Mouse (Mus musculus) gastrocnemius, adult 18-20 months (tissue): ENCODE measurements at regions not wholly inside any gene's neighbourhood (a gene's known extent, or its start where the extent isn't known, plus 50 kb on each side); places are given as distances from the start of the nearest gene placed in this dataset.
A peak's percentile ranks its signal among the peaks of the same experiment; 100 is the strongest.

ENCODE experiments used
- DNase-seq: peaks from one replicate; pipeline ENCODE4 v3.0.0; 2021; ENCODE audit warnings: low spot score

DNA sequence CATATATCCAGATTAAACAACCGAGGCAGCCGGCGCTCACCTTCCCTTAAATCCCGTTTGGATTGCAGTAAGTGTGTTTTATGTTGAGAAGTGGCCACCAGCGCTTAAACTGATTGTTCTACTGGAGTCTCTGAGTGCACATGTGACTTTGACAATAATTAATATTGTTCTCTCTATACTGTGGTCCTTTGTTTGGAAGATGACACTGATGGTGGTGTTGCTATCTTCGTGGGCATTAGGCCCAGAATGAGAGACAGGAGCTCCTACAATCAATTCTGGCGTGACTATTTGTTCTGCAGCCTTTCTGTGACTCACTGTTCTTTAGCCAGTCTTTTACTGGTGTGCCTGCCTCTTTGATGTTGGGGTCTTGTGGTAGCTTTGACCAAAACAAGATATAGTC is 240.1 kb upstream of the Zeb2 start:
- DNase-seq = no peak

DNA sequence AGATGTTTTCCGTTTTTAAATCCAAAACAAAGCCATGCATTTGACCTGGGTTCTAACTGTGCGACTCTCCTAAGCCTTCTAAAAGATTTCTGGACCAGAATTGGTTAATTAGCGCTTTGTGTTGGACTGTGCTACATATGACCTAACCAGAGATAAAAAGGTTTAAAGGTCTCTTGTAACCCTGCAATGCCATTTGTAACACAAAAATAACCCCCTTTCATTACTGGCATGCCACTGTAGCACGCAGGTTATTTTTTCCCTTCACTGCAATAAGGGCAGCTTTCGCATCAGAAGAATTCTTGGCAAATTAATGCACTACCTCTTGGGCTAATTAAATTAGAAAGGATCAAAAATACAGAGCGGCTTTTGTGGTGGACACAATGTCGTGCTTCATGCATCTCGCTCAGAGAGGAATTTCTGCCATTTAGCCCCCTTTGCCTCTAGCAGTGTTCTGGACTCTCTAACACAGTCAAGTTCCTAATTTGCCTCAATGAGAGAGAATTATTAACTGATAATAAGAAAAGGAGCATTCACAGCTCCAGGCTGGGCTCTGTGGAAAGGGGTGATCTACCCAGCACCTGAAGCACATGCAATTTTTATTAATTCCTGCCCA is 239.5 kb upstream of the Zeb2 start:
- no peak for DNase-seq

DNA sequence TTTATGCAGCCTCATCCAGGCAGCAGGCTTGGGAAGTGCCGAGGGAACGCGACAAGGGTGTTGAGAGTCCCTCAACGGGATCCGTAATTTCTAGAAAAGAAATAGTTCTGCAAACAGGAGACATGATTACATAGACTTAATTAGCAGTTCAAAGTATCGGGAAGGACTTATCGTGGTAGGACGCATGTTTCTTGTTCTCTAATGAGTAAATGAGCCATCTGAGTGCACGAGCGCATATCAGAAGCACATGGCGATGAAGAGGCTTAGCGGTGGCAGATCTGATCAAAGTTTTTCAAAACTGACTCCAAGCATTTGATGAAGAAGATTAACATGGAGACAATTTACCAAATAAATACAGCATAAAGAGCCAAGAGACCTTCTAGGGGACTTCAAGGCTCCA is 238.8 kb upstream of the Zeb2 start:
- no peak for DNase-seq

GRCm38 (mm10) chr2:45351529-45352133 is 234.4 kb upstream of the Zeb2 start:
- DNase-seq = no peak

GRCm38 (mm10) chr2:45346358-45346757 is 229.2 kb upstream of the Zeb2 start:
- DNase-seq = no peak

- no peak for DNase-seq
Measured at GRCm38 (mm10) chr2:45339866-45340265, 222.7 kb upstream of the Zeb2 start.

GRCm38 (mm10) chr2:45338809-45339208 is 221.6 kb upstream of the Zeb2 start:
- DNase-seq = no peak

- DNase-seq = peak; percentile 23
Measured at GRCm38 (mm10) chr2:45316945-45317565, 199.9 kb upstream of the Zeb2 start.

DNA sequence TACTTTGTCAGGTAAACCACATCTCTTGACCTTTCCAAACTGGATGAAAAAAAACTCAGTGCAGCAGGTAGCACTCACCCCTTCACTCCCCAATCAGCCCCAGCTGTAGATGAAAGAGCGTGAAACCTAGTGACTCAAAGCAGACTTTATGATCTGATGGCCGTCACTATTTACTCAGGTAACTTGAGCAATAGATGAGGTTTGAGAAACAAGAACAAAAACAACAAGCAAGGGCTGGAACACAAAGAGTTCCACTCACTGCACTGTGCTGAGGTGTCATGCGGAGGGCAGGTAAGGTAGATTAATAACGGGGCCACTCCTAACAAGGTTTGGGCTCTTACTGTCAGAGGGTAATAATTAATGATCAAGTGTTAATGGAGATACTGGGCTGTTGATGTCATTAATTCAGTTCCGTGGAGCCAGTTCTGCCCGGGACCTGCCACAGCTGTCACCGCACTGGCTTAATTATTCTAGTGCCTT is 170.4 kb upstream of the Zeb2 start:
- no peak for DNase-seq

- no peak for DNase-seq
Measured at GRCm38 (mm10) chr2:45283811-45284210, 166.6 kb upstream of the Zeb2 start.

GRCm38 (mm10) chr2:45279490-45279889 is 162.3 kb upstream of the Zeb2 start:
- DNase-seq = no peak

DNA sequence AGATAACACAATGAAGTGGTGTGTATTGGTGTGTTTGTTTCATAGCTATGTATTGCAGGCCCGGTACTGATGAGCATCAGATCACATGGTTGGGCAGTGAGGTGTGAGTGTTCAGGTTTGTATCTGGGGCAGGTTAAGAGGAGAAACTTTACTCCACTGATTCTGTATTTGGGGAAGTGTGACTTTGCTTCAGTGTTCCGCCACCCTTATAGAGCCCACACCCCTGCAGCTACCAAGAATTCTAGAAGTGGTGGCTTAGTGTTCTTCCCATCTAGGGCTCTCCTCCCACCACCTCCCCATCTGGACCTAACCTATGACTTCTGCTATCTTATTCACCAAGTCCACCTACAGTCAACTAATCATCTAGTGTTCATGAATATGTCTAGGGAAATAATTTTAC is 160.4 kb upstream of the Zeb2 start:
- no peak for DNase-seq

DNA sequence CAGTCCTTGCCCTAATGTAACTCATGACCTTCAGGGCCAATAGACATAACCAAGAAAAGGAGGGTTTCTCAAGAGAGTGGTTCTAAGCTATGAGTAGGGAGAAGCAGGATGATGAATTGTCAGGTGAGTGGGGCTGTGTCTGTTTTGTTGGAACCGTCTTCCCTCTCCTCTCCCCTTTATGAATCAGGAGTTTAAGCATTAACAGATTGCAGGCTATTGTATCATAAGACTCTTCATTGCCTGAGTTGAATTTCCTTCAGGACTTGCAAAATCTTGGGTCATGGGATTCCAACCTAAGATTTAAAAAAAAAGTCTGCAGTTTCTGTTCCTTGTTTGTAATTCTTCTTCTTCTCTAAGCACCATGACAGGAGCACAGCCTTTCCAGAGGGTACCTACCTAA is 159.5 kb upstream of the Zeb2 start:
- no peak for DNase-seq

DNA sequence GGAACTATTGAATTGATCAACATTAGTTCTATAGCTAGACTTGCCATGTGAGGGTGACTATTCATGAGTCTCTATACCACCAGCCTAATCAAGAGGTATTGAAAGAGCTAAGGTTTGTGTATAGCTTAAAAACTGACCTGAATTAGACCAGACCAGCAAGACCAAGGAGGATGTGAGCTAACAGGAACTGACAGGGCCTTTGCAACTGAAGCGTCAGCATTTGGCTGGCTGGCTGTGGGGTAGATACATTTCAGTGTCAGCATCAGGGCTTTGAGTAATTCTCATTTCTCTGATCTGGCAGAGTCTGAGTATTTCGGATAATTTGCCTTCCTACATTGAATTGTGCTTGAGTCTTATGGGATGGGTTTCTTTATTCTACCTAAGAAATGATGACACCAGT is 152.8 kb upstream of the Zeb2 start:
- DNase-seq = no peak

- DNase-seq = no peak
Measured at GRCm38 (mm10) chr2:45265819-45266218, 148.6 kb upstream of the Zeb2 start.

DNA sequence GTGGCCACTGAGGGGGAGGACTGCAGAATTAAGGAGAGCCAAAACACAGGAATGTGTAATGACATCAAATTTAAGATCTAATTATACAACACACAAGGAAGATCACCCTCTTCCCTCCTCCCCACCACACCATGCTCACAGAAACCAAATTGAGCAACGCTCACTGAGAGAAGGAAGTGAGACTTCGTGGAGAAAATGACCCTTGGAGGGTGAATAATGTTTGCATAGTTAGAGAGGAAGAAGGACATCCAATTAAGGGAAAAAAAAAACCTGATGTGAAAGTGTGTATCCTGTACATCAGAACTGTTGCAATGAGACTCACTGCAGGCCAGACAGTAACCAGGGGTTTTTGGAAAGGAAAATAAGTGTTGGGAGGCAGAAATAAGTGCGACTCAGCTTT is 144.8 kb upstream of the Zeb2 start:
- DNase-seq = no peak

DNA sequence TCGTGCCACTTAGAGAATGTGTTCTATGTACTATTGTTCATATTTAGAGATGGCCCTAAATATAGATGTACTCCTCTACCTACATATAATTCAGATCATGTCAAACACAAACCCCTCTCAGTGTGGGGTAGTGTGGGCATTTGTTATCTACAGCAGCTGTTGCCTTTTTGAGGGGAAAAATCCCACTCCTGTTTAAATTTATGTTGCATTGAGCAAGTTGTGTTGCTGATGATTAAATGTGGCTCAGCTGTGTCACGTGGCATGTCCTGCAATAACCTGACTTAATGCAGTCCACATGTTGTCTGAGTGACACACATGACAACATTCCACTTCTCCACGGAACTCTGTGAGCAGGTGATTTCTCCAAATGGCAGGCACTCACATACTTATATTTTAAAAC is 141.7 kb upstream of the Zeb2 start:
- DNase-seq = no peak

- DNase-seq = no peak
Measured at GRCm38 (mm10) chr2:45256373-45256772, 139.2 kb upstream of the Zeb2 start.

- DNase-seq = no peak
Measured at GRCm38 (mm10) chr2:45253936-45254335, 136.7 kb upstream of the Zeb2 start.

- no peak for DNase-seq
Measured at GRCm38 (mm10) chr2:45252321-45252720, 135.1 kb upstream of the Zeb2 start.

DNA sequence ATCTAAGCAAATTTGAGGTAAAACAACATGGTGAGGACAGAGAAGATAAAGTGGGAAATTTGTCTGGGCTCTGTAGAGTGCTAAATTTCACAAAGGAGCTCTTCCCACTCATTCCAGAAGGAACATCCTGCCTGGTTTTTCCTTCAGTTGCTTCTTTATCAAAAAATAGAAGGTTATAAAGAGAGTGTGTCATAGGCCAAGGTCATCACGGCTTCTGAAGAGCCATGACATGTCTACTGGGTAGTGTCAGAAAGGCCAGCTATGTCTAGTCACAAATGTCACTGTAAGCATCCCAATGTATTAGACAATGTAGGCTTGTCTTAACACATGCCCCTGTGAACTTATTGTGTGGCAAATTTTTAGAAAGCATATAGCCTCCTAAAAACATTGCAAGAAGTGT is 132.5 kb upstream of the Zeb2 start:
- no peak for DNase-seq

DNA sequence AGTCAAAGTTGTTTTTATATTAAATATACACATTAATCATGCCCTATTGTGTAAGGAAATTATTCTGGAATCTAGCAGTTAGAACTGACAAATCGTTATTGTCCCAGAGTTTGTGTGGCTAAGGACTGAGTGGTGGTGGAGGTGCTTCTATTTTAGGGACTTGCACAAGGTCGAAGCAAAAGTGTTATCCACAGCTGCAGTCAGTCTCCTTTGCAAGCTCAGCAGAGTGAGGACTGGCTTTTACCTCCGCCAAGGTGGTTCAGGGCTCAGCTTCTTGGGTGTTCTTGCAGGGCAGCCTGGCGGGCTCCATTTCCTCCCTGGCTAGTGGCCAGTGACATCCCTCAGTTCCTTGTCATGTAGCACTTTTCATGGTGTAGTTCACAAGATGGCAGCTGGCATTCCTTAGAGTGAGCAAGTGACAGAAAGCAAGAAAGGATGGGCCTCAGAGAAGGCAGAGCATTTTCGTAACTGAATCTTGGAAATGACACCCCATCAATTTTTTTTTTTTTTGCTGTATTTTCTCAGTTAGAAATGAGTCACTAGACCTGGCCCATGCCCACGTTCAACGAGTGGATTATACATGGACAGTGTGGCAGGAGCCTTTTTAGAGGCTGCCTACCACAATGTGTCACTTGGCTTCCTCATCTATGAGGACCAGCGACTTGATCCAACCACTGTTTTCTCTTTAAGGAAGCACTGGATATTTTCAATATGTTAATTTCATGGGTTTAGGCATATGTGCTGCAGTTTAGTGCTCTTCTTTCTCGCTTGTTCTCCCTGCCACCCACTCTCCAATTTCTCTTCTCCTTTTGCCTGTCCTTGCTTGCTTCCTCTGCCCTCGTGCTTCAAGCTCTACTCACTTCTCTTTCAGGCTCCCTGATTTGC is 129.1 kb upstream of the Zeb2 start:
- DNase-seq = no peak
